Mouse (Mus musculus): Measurements from ENCODE around the gene Mob3b.

DNA sequence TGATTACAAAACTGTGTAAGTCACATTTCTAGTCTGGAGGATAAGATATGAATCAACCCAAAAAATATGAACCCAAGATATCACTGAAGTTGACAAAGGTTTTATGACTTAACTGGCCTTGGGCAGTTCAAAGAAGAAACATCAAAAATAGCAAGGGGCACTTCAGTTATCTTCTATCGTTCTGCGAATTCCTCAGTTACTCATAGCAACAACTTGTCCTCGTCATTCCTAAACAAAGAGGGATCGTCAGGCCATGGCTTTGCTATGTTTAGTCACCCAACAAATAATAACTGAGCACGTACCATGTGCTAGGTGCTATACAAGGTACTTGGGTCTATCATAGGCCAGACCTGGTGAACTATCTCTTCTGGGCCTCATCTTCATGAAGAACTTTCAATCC, 10.7 kb downstream of the Mob3b start:
- TF ChIP-seq CTCF (IDR thresholded peaks at IDR 0.05; ENCODE audit: low read depth, low read length) (no peak), POLR2AphosphoS5 (IDR thresholded peaks at IDR 0.05; ENCODE audit: insufficient replicate concordance, low read depth, low read length) (no peak), GATA2 (IDR thresholded peaks at IDR 0.05; ENCODE audit: borderline replicate concordance, low read depth, low read length) (no peak)

Data from G1E (cell line).